Mouse (Mus musculus) liver, embryonic 13.5 days (tissue): ENCODE results near the gene Mprip. TPM values are rescaled to one million over a fixed set of nuclear protein-coding genes. Genes with fewer than 3 reads are reported as not detected.

Experiments
- ATAC-seq: fragments of 200-750 bp; cut with Nextera tagmentation; 2 replicates; pipeline ENCODE4 v1.8.0; 2017; ENCODE audit warnings: low read depth, mild to moderate bottlenecking, moderate number of reproducible peaks, moderate library complexity
- DNase-seq: peaks from one replicate; pipeline ENCODE4 v3.0.0; 2022
- H3K27ac ChIP-seq: fragments of 300-500 bp; sonication (generic); 2 replicates; pipeline ENCODE4 v1.5.1; 2015; ENCODE audit warnings: moderate library complexity, mild to moderate bottlenecking, inconsistent platforms
- H3K27me3 ChIP-seq: fragments of 300-500 bp; sonication (generic); 2 replicates; pipeline ENCODE4 v1.6.1; 2015; ENCODE audit warnings: mild to moderate bottlenecking, inconsistent platforms
- H3K36me3 ChIP-seq: fragments of 300-500 bp; sonication (generic); 2 replicates; pipeline ENCODE4 v1.6.1; 2015; ENCODE audit warnings: mild to moderate bottlenecking, inconsistent platforms
- H3K4me1 ChIP-seq: fragments of 300-500 bp; sonication (generic); replicated peaks from 2 replicates; pipeline ENCODE4 v1.6.1; 2015; ENCODE audit warnings: inconsistent platforms
- H3K4me2 ChIP-seq: fragments of 300-500 bp; sonication (generic); 2 replicates; pipeline ENCODE4 v1.6.1; 2015; ENCODE audit warnings: inconsistent platforms, mild to moderate bottlenecking, moderate library complexity
- H3K4me3 ChIP-seq: fragments of 300-500 bp; sonication (generic); replicated peaks from 2 replicates; pipeline ENCODE4 v1.5.1; 2015; ENCODE audit warnings: mild to moderate bottlenecking, inconsistent platforms
- H3K9ac ChIP-seq: fragments of 300-500 bp; sonication (generic); 2 replicates; pipeline ENCODE4 v1.6.1; 2015; ENCODE audit warnings: mild to moderate bottlenecking, inconsistent platforms
- H3K9me3 ChIP-seq: fragments of 300-500 bp; sonication (generic); replicated peaks from 2 replicates; pipeline ENCODE4 v1.6.1; 2016; ENCODE audit warnings: inconsistent platforms
- WGBS: fragments of 180-500 bp; shearing (Covaris S2); methylation state at CpG from one replicate; pipeline ENCODE4 v1.1.7; 2015; ENCODE audit not compliant: insufficient replicate concordance; 5-methylcytosine and 5-hydroxymethylcytosine counted together
- polyA plus RNA-seq: library from polyadenylated mRNA; unstranded; fragments of >200 nt; fragmentation: Nextera tagmentation; extraction: Ambion mirVana; gene quantifications from 2 replicates; pipeline ENCODE4 v1.2.1, GENCODE M21; 2015

Gene Mprip
- polyA plus RNA-seq, 1 experiment from 2014 or later, result 11.8 TPM

- Histone ChIP-seq H3K4me3 (no peak overlapping the region), H3K36me3 (peaks cover 23% of the 10 kb centered on the region), H3K4me2 (no peak overlapping the region), H3K9ac (no peak overlapping the region), H3K4me1 (0 out of 2 replicates have a peak, but pooled peaks cover under 1% of the 10 kb centered on the region), H3K27me3 (no peaks in the 10 kb centered on the region), H3K27ac (no peak overlapping the region), H3K9me3 (no peaks in the 10 kb centered on the region)
- no peak for ATAC-seq
- 78% methylated on average over 4 of the region's 4 CpGs for WGBS
- DNase-seq, result no peak
Observed at GRCm38 (mm10) chr11:59779406-59779805, 118.3 kb downstream of the Mprip start.

DNA sequence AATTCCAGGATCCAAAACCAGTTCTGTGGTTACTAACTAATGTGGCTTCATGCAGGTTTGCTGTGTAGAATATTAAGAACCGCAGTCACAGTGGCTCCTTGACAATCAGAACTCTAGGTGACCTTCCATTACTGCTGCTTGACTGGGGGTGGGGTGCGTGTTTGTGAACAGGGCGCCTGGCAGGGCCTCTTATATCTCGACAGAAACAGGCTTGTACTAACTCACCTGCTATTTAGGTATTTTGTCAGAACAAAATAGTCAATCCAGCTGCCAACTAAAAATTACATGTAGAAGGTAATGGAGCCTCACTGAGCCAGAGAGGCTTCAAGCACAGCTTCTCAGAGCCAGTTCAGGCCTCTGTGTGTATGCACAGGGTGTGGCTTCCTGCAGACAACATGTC, 119.1 kb downstream of the Mprip start:
- DNase-seq, result no peak
- Histone ChIP-seq H3K9ac (no peak overlapping the region), H3K27ac (no peak overlapping the region), H3K4me3 (no peak overlapping the region), H3K27me3 (no peaks in the 10 kb centered on the region), H3K36me3 (peaks cover 20% of the 10 kb centered on the region), H3K4me2 (no peak overlapping the region), H3K4me1 (no peaks in the 10 kb centered on the region), H3K9me3 (no peaks in the 10 kb centered on the region)
- ATAC-seq, result no peak
- WGBS, result 69% methylated on average over 4 of the region's 4 CpGs

- DNase-seq, result no peak
- H3K4me2 ChIP-seq, result no peak overlapping the region
- H3K4me1 ChIP-seq, result peaks cover 4% of the 10 kb centered on the region
- ATAC-seq, result no peak
- 70% methylated on average over 7 of the region's 7 CpGs for WGBS
- no peak overlapping the region for H3K9ac ChIP-seq
- H3K4me3 ChIP-seq, result no peak overlapping the region
- H3K9me3 ChIP-seq, result no peaks in the 10 kb centered on the region
- 0 out of 2 replicates have a peak, but pooled peaks cover 3% of the 10 kb centered on the region for H3K27me3 ChIP-seq
- H3K36me3 ChIP-seq, result peaks cover 6% of the 10 kb centered on the region
- H3K27ac ChIP-seq, result no peak overlapping the region
Observed at GRCm38 (mm10) chr11:59782091-59782590, 121.0 kb downstream of the Mprip start.

- H3K4me3 ChIP-seq, result no peak overlapping the region
- DNase-seq, result no peak
- no peak for ATAC-seq
- 0 out of 2 replicates have a peak, but pooled peaks cover 8% of the 10 kb centered on the region for H3K27me3 ChIP-seq
- H3K9me3 ChIP-seq, result no peaks in the 10 kb centered on the region
- no peak overlapping the region for H3K9ac ChIP-seq
- no peaks in the 10 kb centered on the region for H3K36me3 ChIP-seq
- H3K4me1 ChIP-seq, result peaks cover 12% of the 10 kb centered on the region
- H3K27ac ChIP-seq, result no peak overlapping the region
- WGBS, result 83% methylated on average over 6 of the region's 6 CpGs
- H3K4me2 ChIP-seq, result no peak overlapping the region
Observed at GRCm38 (mm10) chr11:59783591-59783990, 122.5 kb downstream of the Mprip start.

DNA sequence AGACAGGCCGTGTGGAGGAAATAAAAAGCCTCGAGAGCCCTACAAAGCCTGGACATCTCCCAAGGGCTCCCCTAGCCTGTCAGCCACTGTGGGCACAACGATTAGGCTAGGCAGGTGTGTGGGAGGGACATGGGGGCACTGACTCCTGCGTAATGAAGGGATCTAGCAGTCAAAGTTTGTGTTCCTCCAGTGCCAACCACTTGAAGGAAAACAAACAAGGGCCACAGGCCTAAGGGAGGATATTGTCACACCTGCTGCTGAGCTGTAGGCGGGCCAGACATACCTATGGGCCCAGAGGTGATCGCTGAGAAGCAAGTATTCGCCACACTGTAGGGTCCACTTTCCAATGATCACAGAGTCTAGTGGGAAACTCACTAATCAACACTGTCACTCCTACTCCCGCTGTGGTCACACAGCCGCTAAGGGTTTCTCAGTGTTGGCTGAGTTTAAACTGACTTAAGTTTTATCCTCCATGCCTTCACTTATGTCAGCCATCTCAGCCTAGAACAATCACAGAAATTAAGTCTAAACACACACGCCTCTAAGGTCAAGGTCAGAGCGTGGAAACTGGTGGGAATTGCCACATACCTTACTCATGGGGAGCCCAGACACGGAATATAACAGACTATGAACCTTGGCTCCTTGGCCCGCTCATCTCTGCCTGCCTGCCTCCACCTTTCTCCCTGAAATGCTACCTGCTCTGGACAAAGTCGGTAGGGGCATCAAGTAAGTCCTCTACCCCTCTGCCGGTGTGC, 125.5 kb downstream of the Mprip start:
- H3K9me3 ChIP-seq, result no peaks in the 10 kb centered on the region
- H3K27ac ChIP-seq, result no peak overlapping the region
- 0 out of 2 replicates have a peak, but pooled peaks cover 8% of the 10 kb centered on the region for H3K27me3 ChIP-seq
- WGBS, result 46% methylated on average over 15 of the region's 15 CpGs
- DNase-seq, result no peak
- H3K36me3 ChIP-seq, result peaks cover 5% of the 10 kb centered on the region
- ATAC-seq, result no peak; the same call in 1 of the 2 replicates
- H3K4me1 ChIP-seq, result peaks cover 12% of the 10 kb centered on the region
- peak overlapping the region; percentile 58 for H3K4me3 ChIP-seq
- H3K4me2 ChIP-seq, result peak overlapping the region; percentile 84
- H3K9ac ChIP-seq, result peak overlapping the region; percentile 66

DNA sequence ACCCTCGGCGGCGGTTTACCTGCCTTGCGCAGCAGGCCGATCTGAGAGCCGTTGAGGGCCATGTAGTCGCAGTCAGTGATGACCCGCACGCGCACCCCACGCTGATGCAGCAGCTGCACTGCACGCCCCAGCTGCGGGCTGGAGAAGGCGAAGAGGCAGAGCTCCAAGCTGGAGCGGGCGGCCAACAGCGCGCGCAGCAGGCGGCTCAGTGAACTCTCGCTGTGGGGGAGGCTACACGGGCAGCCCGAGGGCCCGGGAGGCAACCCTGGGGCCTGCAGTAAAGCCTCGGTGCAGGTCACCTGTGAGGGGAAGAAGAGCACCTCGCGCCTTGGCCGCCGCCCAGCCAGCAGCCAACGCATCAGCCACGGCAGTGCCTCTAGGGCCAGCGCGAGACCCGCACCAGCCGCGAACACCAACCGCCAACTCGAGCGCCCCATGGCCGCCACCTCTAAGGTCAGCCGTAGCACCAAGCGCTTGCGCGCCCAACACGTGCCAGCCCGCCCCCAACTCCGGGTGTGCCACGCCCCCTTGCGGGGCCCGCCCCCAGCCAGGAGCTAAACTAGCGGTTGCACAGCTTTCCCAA, 126.2 kb downstream of the Mprip start, which contains the start of gene Pld6:
Pld6 (minus strand) TSS at position 447 of the 583 bp plus-strand sequence.
- H3K4me3 ChIP-seq, result peak within 1 kb of the TSS; percentile 58
- H3K9me3 ChIP-seq, result no peaks in the 10 kb centered on the region
- peaks cover 12% of the 10 kb centered on the region for H3K4me1 ChIP-seq
- ATAC-seq (peak; percentile 77), DNase-seq (peak; percentile 75)
- no peak within 1 kb of the TSS for H3K27ac ChIP-seq
- H3K9ac ChIP-seq, result peak within 1 kb of the TSS; percentile 66
- peaks cover 12% of the 10 kb centered on the region for H3K36me3 ChIP-seq
- H3K27me3 ChIP-seq, result 0 out of 2 replicates have a peak, but pooled peaks cover 8% of the 10 kb centered on the region
- H3K4me2 ChIP-seq, result peak within 1 kb of the TSS; percentile 84
- 2% methylated on average over 51 of the region's 51 CpGs for whole genome bisulfite sequencing

GRCm38 (mm10) chr11:59789311-59789710, 128.2 kb downstream of the Mprip start:
- Histone ChIP-seq H3K4me3 (no peak overlapping the region), H3K4me1 (peaks cover 12% of the 10 kb centered on the region), H3K4me2 (no peak overlapping the region), H3K9me3 (no peaks in the 10 kb centered on the region), H3K27me3 (0 out of 2 replicates have a peak, but pooled peaks cover 8% of the 10 kb centered on the region), H3K27ac (no peak overlapping the region), H3K9ac (no peak overlapping the region), H3K36me3 (peaks cover 31% of the 10 kb centered on the region)
- 91% methylated on average over 1 of the region's 1 CpGs for WGBS
- no peak for ATAC-seq
- DNase-seq, result no peak

DNA sequence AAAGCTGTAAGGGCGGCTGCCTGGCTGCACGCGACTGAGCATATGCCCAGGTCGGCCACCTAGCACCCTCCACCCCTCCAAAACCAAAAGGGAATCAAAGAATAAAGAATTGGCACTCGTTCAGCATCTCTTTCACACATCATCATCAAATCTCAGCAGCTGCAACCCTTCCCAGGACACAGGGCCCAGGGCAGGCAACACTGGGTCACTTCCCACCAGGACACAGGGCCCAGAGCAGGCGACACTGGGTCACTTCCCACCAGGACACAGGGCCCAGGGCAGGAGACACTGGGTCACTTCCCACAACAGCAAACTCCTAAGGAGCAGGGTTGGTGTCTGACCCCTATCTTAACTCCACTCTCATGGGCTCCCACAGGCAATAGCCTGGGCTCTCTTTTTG, 132.3 kb downstream of the Mprip start:
- no peak overlapping the region for H3K27ac ChIP-seq
- H3K4me3 ChIP-seq, result no peak overlapping the region
- no peak for DNase-seq
- no peaks in the 10 kb centered on the region for H3K4me1 ChIP-seq
- no peaks in the 10 kb centered on the region for H3K9me3 ChIP-seq
- H3K9ac ChIP-seq, result no peak overlapping the region
- H3K4me2 ChIP-seq, result no peak overlapping the region
- H3K27me3 ChIP-seq, result no peaks in the 10 kb centered on the region
- 83% methylated on average over 6 of the region's 6 CpGs for WGBS
- no peak for ATAC-seq
- H3K36me3 ChIP-seq, result peaks cover 65% of the 10 kb centered on the region

DNA sequence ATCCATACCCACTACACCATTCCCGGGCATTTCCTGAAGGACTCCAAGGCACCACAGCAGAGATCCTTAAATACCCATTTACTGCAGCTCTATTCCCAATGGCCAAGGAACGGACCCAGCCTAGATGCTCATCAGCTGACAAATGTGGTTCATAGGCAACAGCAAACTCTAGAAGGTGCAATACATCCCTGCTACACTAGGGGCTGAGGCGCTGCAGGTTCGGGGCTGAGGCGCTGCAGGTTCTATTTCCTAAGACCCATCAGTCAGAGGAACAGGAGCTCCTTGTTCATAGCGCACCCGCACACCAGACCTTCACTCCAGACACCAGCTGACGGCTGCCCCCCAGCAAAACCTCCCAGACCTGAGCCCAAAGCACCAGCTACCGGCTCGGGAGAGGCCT, 139.3 kb downstream of the Mprip start:
- Histone ChIP-seq H3K36me3 (peaks cover 91% of the 10 kb centered on the region), H3K9me3 (no peaks in the 10 kb centered on the region), H3K27ac (no peak overlapping the region), H3K4me2 (no peak overlapping the region), H3K4me3 (no peak overlapping the region), H3K27me3 (no peaks in the 10 kb centered on the region), H3K4me1 (no peaks in the 10 kb centered on the region), H3K9ac (no peak overlapping the region)
- no peak for DNase-seq
- ATAC-seq, result no peak
- 87% methylated on average over 10 of the region's 10 CpGs for WGBS

DNA sequence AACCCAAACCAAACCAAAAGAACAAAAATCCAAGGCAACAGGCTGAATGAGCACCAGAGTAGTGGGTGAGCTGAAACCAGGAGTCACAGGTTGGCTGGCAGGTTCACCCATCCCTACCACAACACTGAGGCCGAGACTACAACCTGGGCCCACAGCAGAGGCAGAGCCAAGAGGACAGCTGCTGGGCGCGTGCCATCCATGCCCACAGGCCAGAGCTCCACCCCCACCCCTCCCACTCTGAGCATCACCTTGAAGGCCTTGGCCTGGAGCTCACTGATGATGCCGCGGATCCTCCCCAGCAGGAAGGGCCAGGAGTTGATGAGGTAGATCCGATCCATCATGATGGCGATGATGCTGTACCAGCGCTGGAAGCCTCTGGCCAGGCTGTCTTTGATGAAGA, 140.8 kb downstream of the Mprip start:
- Histone ChIP-seq H3K27ac (no peak overlapping the region), H3K9me3 (no peaks in the 10 kb centered on the region), H3K27me3 (no peaks in the 10 kb centered on the region), H3K9ac (no peak overlapping the region), H3K36me3 (peaks cover 98% of the 10 kb centered on the region), H3K4me2 (no peak overlapping the region), H3K4me3 (no peak overlapping the region), H3K4me1 (no peaks in the 10 kb centered on the region; the same call in 1 of the 2 replicates)
- ATAC-seq (no peak), DNase-seq (no peak)
- WGBS, result 91% methylated on average over 8 of the region's 8 CpGs

DNA sequence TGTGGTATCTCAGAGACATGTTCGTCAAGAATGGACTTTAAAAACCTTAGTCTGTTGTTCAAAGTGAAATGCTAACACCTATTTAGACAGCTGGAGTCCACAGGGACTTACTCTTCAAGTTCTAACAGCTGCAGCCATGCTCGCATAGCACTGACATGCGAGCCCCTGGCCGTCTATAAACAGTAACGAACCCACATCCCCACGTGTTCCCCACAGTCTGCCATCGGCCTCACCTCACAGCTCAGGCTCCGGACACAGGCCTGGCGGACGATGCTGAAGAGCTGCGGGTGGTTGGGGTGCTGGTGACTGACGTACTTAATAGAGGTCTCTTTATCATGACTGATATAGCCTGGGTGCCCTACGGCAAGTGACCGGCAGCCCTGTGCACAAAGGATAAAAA, 142.4 kb downstream of the Mprip start:
- Histone ChIP-seq H3K27me3 (no peaks in the 10 kb centered on the region), H3K4me2 (no peak overlapping the region), H3K27ac (no peak overlapping the region), H3K36me3 (peaks cover 89% of the 10 kb centered on the region), H3K4me3 (no peak overlapping the region), H3K9me3 (no peaks in the 10 kb centered on the region), H3K4me1 (peaks cover 8% of the 10 kb centered on the region), H3K9ac (no peak overlapping the region)
- DNase-seq (no peak), ATAC-seq (no peak)
- WGBS, result 85% methylated on average over 14 of the region's 14 CpGs
